Mouse (Mus musculus) C2C12 (cell line): Measurements from ENCODE around the gene Vmn1r45. TPM values are rescaled to one million over a fixed set of nuclear protein-coding genes. Genes with fewer than 3 reads are reported as not detected.
"Not testable (repeated sequence)": the region's sequence is repeated elsewhere in the genome, so short reads cannot be mapped to it uniquely, and the experiment has no call there.

Source experiments
- H3K27me3 ChIP-seq: one replicate; pipeline ENCODE4 v1.6.1; 2011; ENCODE audit not compliant: control insufficient read depth, insufficient read depth, insufficient read length
- H3K36me3 ChIP-seq: one replicate; pipeline ENCODE4 v1.6.1; 2011; ENCODE audit not compliant: control insufficient read depth, insufficient read depth
- H3K4me3 ChIP-seq: one replicate; pipeline ENCODE4 v1.5.1; 2011; ENCODE audit warnings: mild to moderate bottlenecking, control low read depth; ENCODE audit not compliant: poor library complexity, insufficient read depth, severe bottlenecking
- H3K79me2 ChIP-seq: one replicate; pipeline ENCODE4 v1.6.1; 2011; ENCODE audit not compliant: control insufficient read depth, insufficient read depth
- H3K79me3 ChIP-seq: one replicate; pipeline ENCODE4 v1.6.1; 2011; ENCODE audit warnings: low read depth, control low read depth
- H3ac ChIP-seq: one replicate; pipeline ENCODE3; 2011; ENCODE audit warnings: low read depth; ENCODE audit not compliant: control insufficient read depth, insufficient read length
- CEBPB ChIP-seq: IDR thresholded peaks from one replicate; pipeline ENCODE4 v1.6.1; 2011; ENCODE audit warnings: low read depth, mild to moderate bottlenecking, control low read depth, moderate library complexity
- CTCF ChIP-seq: IDR thresholded peaks from one replicate; pipeline ENCODE4 v1.5.1; 2011; ENCODE audit not compliant: control insufficient read depth, insufficient read depth, insufficient read length
- FOSL1 ChIP-seq: IDR thresholded peaks from one replicate; pipeline ENCODE4 v1.8.0; 2011; ENCODE audit warnings: mild to moderate bottlenecking, low read length; ENCODE audit not compliant: poor library complexity, insufficient read depth, severe bottlenecking
- MAX ChIP-seq: IDR thresholded peaks from one replicate; pipeline ENCODE4 v1.6.1; 2011; ENCODE audit warnings: mild to moderate bottlenecking, control low read depth
- MYOD1 ChIP-seq: IDR thresholded peaks from one replicate; pipeline ENCODE4 v1.6.1; 2011; ENCODE audit warnings: low read depth; ENCODE audit not compliant: control insufficient read depth, insufficient read length
- MYOG ChIP-seq: IDR thresholded peaks from one replicate; pipeline ENCODE4 v1.6.1; 2011; ENCODE audit not compliant: control insufficient read depth, insufficient read length; ENCODE audit errors: extremely low read depth
- USF1 ChIP-seq: IDR thresholded peaks from one replicate; pipeline ENCODE4 v1.6.1; 2011; ENCODE audit warnings: low read depth, mild to moderate bottlenecking, control low read depth, moderate library complexity
- long read RNA-seq, 2 experiments: library from polyadenylated mRNA; unstranded; transcript quantifications; one replicate each; pipeline ENCODE4 v2.0.0; 2019 to 2020
- polyA plus RNA-seq: library from polyadenylated mRNA; unstranded; fragments of >200 nt; fragmentation: generic; extraction: Trizol; gene quantifications from one replicate; pipeline ENCODE4 v1.2.1, GENCODE M21; 2012; ENCODE audit warnings: missing spikeins

The Vmn1r45 gene
- polyA plus RNA-seq = not detected
- long read RNA-seq, experiment 1 = 0 reads
- long read RNA-seq, experiment 2 = 0 reads

- H3K79me2 ChIP-seq, H3K79me3 ChIP-seq, H3ac ChIP-seq, H3K27me3 ChIP-seq, H3K4me3 ChIP-seq, H3K36me3 ChIP-seq: not testable (repeated sequence)
Measured at GRCm38 (mm10) chr6:89940498-89940897, at the start of gene Vmn1r45. Vmn1r45 (minus strand) TSS chr6:89940598.

- TF ChIP-seq FOSL1 = no peak
- no peak for TF ChIP-seq USF1
- TF ChIP-seq MYOD1 = no peak
- no peak for TF ChIP-seq MYOG
- no peak for TF ChIP-seq MAX
- no peak for TF ChIP-seq CEBPB
- no peak for TF ChIP-seq CTCF
- no peaks in the 10 kb centered on the region for H3K79me2 ChIP-seq
- H3K4me3 ChIP-seq = no peak overlapping the region
- H3K27me3 ChIP-seq = no peaks in the 10 kb centered on the region
- H3K79me3 ChIP-seq = no peaks in the 10 kb centered on the region
- H3K36me3 ChIP-seq = no peaks in the 10 kb centered on the region
- no peak overlapping the region for H3ac ChIP-seq
Measured at GRCm38 (mm10) chr6:89985989-89986388, 45.6 kb upstream of the Vmn1r45 start.

- no peaks in the 10 kb centered on the region for H3K36me3 ChIP-seq
- no peaks in the 10 kb centered on the region for H3K79me2 ChIP-seq
- no peak within 1 kb of the TSS for H3ac ChIP-seq
- H3K79me3 ChIP-seq = no peaks in the 10 kb centered on the region
- H3K27me3 ChIP-seq = no peaks in the 10 kb centered on the region
- TF ChIP-seq MAX = no peak
- TF ChIP-seq CTCF = no peak
- TF ChIP-seq USF1 = no peak
- TF ChIP-seq MYOD1 = no peak
- TF ChIP-seq MYOG = no peak
- TF ChIP-seq CEBPB = no peak
- TF ChIP-seq FOSL1 = no peak
- H3K4me3 ChIP-seq = no peak within 1 kb of the TSS
Measured at GRCm38 (mm10) chr6:89969013-89969412, 28.6 kb upstream of the Vmn1r45 start, which contains the start of gene Vmn1r46. Vmn1r46 (plus strand) TSS chr6:89969313.

GRCm38 (mm10) chr6:89966341-89966740, 25.9 kb upstream of the Vmn1r45 start:
- no peaks in the 10 kb centered on the region for H3K79me2 ChIP-seq
- no peak overlapping the region for H3K4me3 ChIP-seq
- no peak for TF ChIP-seq FOSL1
- no peak for TF ChIP-seq CTCF
- no peak for TF ChIP-seq USF1
- no peak for TF ChIP-seq MYOD1
- no peak for TF ChIP-seq MAX
- TF ChIP-seq CEBPB = no peak
- TF ChIP-seq MYOG = no peak
- no peaks in the 10 kb centered on the region for H3K27me3 ChIP-seq
- H3K79me3 ChIP-seq = no peaks in the 10 kb centered on the region
- no peaks in the 10 kb centered on the region for H3K36me3 ChIP-seq
- H3ac ChIP-seq = no peak overlapping the region

- no peaks in the 10 kb centered on the region for H3K79me3 ChIP-seq
- no peaks in the 10 kb centered on the region for H3K27me3 ChIP-seq
- TF ChIP-seq CTCF (no peak), MAX (no peak), FOSL1 (no peak)
- no peak overlapping the region for H3ac ChIP-seq
- H3K4me3 ChIP-seq = no peak overlapping the region
- H3K79me2 ChIP-seq = no peaks in the 10 kb centered on the region
- no peaks in the 10 kb centered on the region for H3K36me3 ChIP-seq
Measured at GRCm38 (mm10) chr6:89953556-89953955, 13.2 kb upstream of the Vmn1r45 start.

- no peaks in the 10 kb centered on the region for H3K79me3 ChIP-seq
- H3K79me2 ChIP-seq = no peaks in the 10 kb centered on the region
- H3K4me3 ChIP-seq = no peak overlapping the region
- H3K36me3 ChIP-seq = no peaks in the 10 kb centered on the region
- no peak overlapping the region for H3ac ChIP-seq
- no peaks in the 10 kb centered on the region for H3K27me3 ChIP-seq
- TF ChIP-seq FOSL1 (no peak), MYOD1 (no peak), CTCF (no peak), MYOG (no peak), MAX (no peak), USF1 (no peak), CEBPB (no peak)
Measured at GRCm38 (mm10) chr6:89940926-89941325, 528 bp upstream of the Vmn1r45 start.
